Mouse (Mus musculus) lung, postnatal 0 days (tissue): Measurements from ENCODE around the gene Orai1.

Experiments used
- CTCF ChIP-seq: IDR thresholded peaks from 2 replicates; pipeline ENCODE4 v1.5.1; 2016; ENCODE audit warnings: antibody characterized with exemption, mild to moderate bottlenecking
- EP300 ChIP-seq: IDR thresholded peaks from 2 replicates; pipeline ENCODE4 v1.6.1; 2016; ENCODE audit warnings: antibody characterized with exemption, mild to moderate bottlenecking, control low read depth

DNA sequence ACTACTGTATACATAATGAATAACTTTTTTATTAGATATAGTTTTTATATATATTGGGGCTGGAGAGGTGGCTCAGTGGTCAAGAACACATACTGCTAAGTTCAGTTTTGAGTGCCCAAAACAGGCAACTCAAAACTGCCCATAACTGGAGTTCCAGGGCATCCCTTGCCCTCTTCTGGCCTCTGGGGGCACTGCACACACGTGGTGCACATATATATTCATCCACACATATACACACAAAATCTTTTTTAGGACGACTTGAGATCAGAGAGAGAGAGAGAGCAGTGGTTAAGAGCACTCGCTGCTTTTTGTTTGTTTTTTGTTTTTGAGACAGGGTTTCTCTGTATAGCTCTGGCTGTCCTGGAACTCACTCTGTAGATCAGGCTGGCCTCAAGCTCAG is 16.4 kb downstream of the Orai1 start:
- TF ChIP-seq EP300 (no peak), CTCF (peak; percentile 21; the same call in 1 of the 2 replicates)
